Mouse (Mus musculus) liver, embryonic 14.5 days (tissue): ENCODE measurements at regions not wholly inside any gene's neighbourhood (a gene's known extent, or its start where the extent isn't known, plus 50 kb on each side); places are given as distances from the start of the nearest gene placed in this dataset.
A peak's percentile ranks its signal among the peaks of the same experiment; 100 is the strongest.

Experiments
- ATAC-seq: fragments of 200-750 bp; cut with Nextera tagmentation; 2 replicates; pipeline ENCODE4 v1.8.0; 2017; ENCODE audit warnings: moderate number of reproducible peaks, mild to moderate bottlenecking, moderate library complexity; ENCODE audit not compliant: insufficient read depth
- DNase-seq, 3 experiments: peaks; one replicate each; pipeline ENCODE4 v3.0.0-alpha.2; 2012 to 2013; ENCODE audit warnings: low read depth in 3 of 3, low spot score in 3 of 3
- H3K27ac ChIP-seq: fragments of 300-500 bp; sonication (generic); 2 replicates; pipeline ENCODE4 v1.5.1; 2014; ENCODE audit warnings: moderate library complexity, mild to moderate bottlenecking, control low read depth, inconsistent platforms
- H3K27me3 ChIP-seq: fragments of 300-500 bp; sonication (generic); 2 replicates; pipeline ENCODE4 v1.6.1; 2014; ENCODE audit warnings: mild to moderate bottlenecking, low read length, moderate library complexity; ENCODE audit not compliant: control insufficient read depth, insufficient read depth
- H3K36me3 ChIP-seq: fragments of 300-500 bp; sonication (generic); replicated peaks from 2 replicates; pipeline ENCODE4 v1.6.1; 2014; ENCODE audit warnings: low read depth; ENCODE audit not compliant: control insufficient read depth, insufficient read depth
- H3K4me1 ChIP-seq, 2 experiments: fragments of 200-500 bp in 1 of 2; fragments of 300-500 bp in 1 of 2; sonication (generic) in 1 of 2; replicated peaks; 2 replicates each; pipeline ENCODE4 v1.6.1; 2012 to 2014; ENCODE audit warnings: antibody characterized with exemption in 1 of 2, inconsistent platforms in 1 of 2, low read length in 1 of 2; ENCODE audit not compliant: control insufficient read depth in 2 of 2, insufficient read depth in 2 of 2
- H3K4me2 ChIP-seq: fragments of 300-500 bp; sonication (generic); 2 replicates; pipeline ENCODE4 v1.6.1; 2014; ENCODE audit warnings: low read depth, mild to moderate bottlenecking, control low read depth, moderate library complexity
- H3K4me3 ChIP-seq, 2 experiments: fragments of 200-500 bp in 1 of 2; fragments of 300-500 bp in 1 of 2; sonication (generic) in 1 of 2; 2 replicates each; pipeline ENCODE4 v1.5.1; 2012 to 2014; ENCODE audit warnings: low read depth in 2 of 2, low read length in 2 of 2, mild to moderate bottlenecking in 2 of 2, control low read depth in 1 of 2, inconsistent platforms in 1 of 2, moderate library complexity in 1 of 2; ENCODE audit not compliant: insufficient read depth in 1 of 2
- H3K9ac ChIP-seq: fragments of 300-500 bp; sonication (generic); replicated peaks from 2 replicates; pipeline ENCODE4 v1.6.1; 2014; ENCODE audit warnings: mild to moderate bottlenecking, control low read depth, moderate library complexity
- H3K9me3 ChIP-seq: fragments of 300-500 bp; sonication (generic); 2 replicates; pipeline ENCODE4 v1.6.1; 2016; ENCODE audit warnings: low read length, mixed read lengths; ENCODE audit not compliant: control insufficient read depth
- CTCF ChIP-seq: IDR thresholded peaks from 2 replicates; pipeline ENCODE4 v1.5.1; 2016; ENCODE audit warnings: antibody characterized with exemption, low read depth, control low read depth
- EP300 ChIP-seq: IDR thresholded peaks from 2 replicates; pipeline ENCODE4 v1.6.1; 2016; ENCODE audit warnings: antibody characterized with exemption, low read depth
- WGBS: fragments of 180-500 bp; shearing (Covaris S2); extraction: QIAGEN DNeasy Blood & Tissue Kit; methylation state at CpG from one replicate; pipeline ENCODE4 v1.1.7; 2014; ENCODE audit not compliant: insufficient replicate concordance; 5-methylcytosine and 5-hydroxymethylcytosine counted together

DNA sequence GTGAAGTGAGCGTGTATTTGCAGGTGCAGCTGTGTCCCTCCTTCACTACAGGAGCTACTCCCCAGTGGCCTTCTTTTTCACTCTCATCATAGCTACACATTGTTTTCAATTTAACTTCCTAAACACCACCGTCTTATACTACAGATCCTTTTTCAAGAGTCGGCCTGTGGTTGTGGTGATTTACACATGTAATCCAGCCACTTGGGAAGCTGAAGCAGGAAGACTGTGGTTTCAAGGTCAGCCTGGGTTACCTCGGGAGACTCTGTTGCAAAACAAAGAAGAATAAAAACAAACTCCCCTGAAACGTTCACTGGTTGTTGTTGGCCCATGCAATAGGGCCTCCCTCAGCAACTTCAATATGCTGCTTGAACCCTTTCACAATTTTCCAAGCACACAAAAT is 153.8 kb upstream of the Kcnh8 start:
- ATAC-seq = no peak
- TF ChIP-seq EP300 (no peak), CTCF (no peak)
- no peaks in the 10 kb centered on the region for H3K36me3 ChIP-seq
- H3K4me2 ChIP-seq = no peak overlapping the region
- WGBS = 23% methylated on average over 5 of the region's 5 CpGs
- H3K27me3 ChIP-seq = no peaks in the 10 kb centered on the region
- DNase-seq = no peak
- no peaks in the 10 kb centered on the region for H3K4me1 ChIP-seq
- no peaks in the 10 kb centered on the region for H3K9me3 ChIP-seq
- no peak overlapping the region for H3K9ac ChIP-seq
- H3K27ac ChIP-seq = no peak overlapping the region
- no peak overlapping the region for H3K4me3 ChIP-seq

DNA sequence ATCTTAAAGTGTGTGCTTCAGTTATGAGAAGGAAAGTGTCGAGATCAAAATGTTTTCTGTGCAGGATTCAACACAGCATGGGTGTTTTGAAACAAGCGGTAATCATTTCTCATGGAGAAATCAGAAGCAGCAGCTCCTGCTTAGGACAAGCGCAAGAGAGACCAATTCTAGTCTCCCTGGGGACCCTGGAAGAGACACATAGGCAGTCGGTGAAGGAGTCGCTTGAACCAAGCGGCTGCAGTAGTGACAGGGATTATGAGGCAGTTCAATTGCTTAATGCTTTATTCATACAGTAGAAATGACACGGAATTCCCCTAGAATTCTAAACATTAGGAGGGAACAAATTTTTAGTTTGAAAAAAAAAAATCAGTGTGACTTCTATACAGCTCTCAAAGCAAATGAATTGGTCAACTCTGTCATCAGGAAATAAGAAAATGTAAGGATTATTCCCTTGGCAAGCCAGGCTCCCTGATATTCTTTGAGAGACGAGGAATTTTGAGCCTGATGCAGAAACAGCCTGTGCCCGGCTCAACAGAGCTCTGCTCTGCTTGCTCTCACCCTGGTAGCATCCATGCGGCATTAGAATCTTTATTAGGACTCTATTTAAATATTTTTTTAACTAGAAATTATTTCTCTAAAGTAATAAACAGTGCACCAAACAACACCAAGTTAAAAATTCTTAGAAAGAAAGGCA is 143.1 kb upstream of the Kcnh8 start:
- no peak overlapping the region for H3K9ac ChIP-seq
- 63% methylated on average over 10 of the region's 10 CpGs for WGBS
- ATAC-seq (no peak), DNase-seq (no peak)
- no peaks in the 10 kb centered on the region for H3K9me3 ChIP-seq
- no peaks in the 10 kb centered on the region for H3K27me3 ChIP-seq
- H3K4me1 ChIP-seq = no peaks in the 10 kb centered on the region
- no peak overlapping the region for H3K4me3 ChIP-seq
- no peaks in the 10 kb centered on the region for H3K36me3 ChIP-seq
- H3K4me2 ChIP-seq = no peak overlapping the region
- no peak overlapping the region for H3K27ac ChIP-seq
- TF ChIP-seq EP300 = no peak
- no peak for TF ChIP-seq CTCF

DNA sequence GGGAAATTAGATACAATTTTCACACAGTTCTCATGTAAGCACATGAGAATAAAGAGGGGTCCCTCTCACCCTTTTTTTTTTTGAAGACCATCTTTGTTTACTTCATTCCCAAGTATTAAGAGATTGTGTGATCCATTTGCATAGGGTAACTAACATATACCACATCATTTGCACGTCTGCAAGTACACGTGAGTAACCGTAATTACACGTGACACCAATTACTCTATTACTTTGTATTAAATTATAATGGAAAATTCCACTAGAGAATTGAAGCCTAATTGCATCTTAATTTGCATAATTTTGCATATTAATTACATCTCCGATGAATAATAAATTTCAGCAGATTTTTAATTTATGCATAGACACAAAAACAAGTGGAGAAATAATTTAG is 142.5 kb upstream of the Kcnh8 start:
- no peaks in the 10 kb centered on the region for H3K36me3 ChIP-seq
- no peak overlapping the region for H3K27ac ChIP-seq
- no peaks in the 10 kb centered on the region for H3K4me1 ChIP-seq
- 63% methylated on average over 5 of the region's 5 CpGs for WGBS
- no peak for TF ChIP-seq EP300
- no peak for TF ChIP-seq CTCF
- ATAC-seq (no peak), DNase-seq (no peak)
- H3K27me3 ChIP-seq = no peaks in the 10 kb centered on the region
- no peaks in the 10 kb centered on the region for H3K9me3 ChIP-seq
- H3K9ac ChIP-seq = no peak overlapping the region
- H3K4me3 ChIP-seq = no peak overlapping the region
- no peak overlapping the region for H3K4me2 ChIP-seq

DNA sequence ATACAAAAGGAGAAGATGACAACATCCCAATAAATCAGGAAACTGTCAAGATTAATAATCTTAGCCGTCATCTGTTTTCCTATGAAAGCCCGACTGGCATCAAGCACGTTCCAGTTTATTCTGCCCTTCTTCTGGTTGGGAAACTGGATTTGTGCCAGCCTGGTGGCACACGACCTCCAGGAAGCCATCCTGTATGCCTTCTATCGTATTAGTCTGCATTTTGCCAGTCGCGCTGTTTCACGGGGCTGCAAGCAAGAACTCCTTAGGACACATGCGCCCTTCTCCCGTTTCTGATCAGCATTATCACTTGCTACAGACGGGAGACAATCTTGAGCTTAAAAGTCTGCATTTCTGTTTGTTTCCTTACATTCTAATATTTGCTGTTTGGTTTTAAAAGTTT is 141.2 kb upstream of the Kcnh8 start:
- no peak for ATAC-seq
- no peak for DNase-seq
- Histone ChIP-seq H3K4me1 (no peaks in the 10 kb centered on the region), H3K36me3 (no peaks in the 10 kb centered on the region), H3K9me3 (no peaks in the 10 kb centered on the region), H3K4me2 (no peak overlapping the region), H3K9ac (no peak overlapping the region), H3K27ac (no peak overlapping the region), H3K27me3 (no peaks in the 10 kb centered on the region), H3K4me3 (no peak overlapping the region)
- 57% methylated on average over 11 of the region's 11 CpGs for WGBS
- no peak for TF ChIP-seq CTCF
- TF ChIP-seq EP300 = no peak

DNA sequence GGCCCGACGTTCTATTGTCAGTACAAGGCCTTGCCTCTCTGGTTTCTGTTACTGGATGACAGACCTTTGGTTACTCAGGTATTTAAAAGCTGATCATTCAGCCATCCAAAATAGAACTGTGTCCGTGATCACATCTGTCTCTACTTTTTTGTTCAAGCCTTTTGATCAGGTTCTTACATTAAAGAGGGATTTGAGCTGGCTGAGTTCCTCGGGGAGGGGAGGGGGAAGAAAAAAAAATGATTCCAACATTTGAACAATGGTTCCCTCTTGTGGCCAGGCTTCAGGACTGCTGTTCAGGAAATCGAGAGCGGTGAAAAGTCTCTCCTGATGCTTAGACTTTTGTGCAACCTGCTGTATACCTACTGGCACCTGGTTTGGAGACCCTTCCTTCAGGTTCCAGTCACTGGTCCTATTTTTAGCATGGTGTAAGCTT is 140.8 kb upstream of the Kcnh8 start:
- H3K9ac ChIP-seq = no peak overlapping the region
- no peaks in the 10 kb centered on the region for H3K27me3 ChIP-seq
- H3K4me3 ChIP-seq = no peak overlapping the region
- no peaks in the 10 kb centered on the region for H3K9me3 ChIP-seq
- DNase-seq = no peak
- TF ChIP-seq EP300 (no peak), CTCF (peak; percentile 18; the same call in 1 of the 2 replicates)
- ATAC-seq = no peak
- 35% methylated on average over 6 of the region's 6 CpGs for WGBS
- no peak overlapping the region for H3K27ac ChIP-seq
- H3K4me2 ChIP-seq = no peak overlapping the region
- no peaks in the 10 kb centered on the region for H3K4me1 ChIP-seq
- H3K36me3 ChIP-seq = no peaks in the 10 kb centered on the region
